Mouse (Mus musculus) testis, adult 2 months (tissue): ENCODE measurements around the gene 1700001K19Rik. TPM values are rescaled to one million over a fixed set of nuclear protein-coding genes. Genes with fewer than 3 reads are reported as not detected.
"Not testable (repeated sequence)": the region's sequence is repeated elsewhere in the genome, so short reads cannot be mapped to it uniquely, and the experiment has no call there.

Source experiments
- H3K27ac ChIP-seq: fragments of 200-500 bp; 2 replicates; pipeline ENCODE4 v1.5.1; 2012; ENCODE audit warnings: low read depth, low read length; ENCODE audit not compliant: control insufficient read depth, insufficient read depth
- H3K27me3 ChIP-seq: fragments of 200-500 bp; 2 replicates; pipeline ENCODE4 v1.6.1; 2012; ENCODE audit warnings: mild to moderate bottlenecking, low read length, moderate library complexity; ENCODE audit not compliant: control insufficient read depth, insufficient read depth
- H3K36me3 ChIP-seq: fragments of 200-500 bp; 2 replicates; pipeline ENCODE4 v1.6.1; 2012; ENCODE audit warnings: mild to moderate bottlenecking, low read length; ENCODE audit not compliant: control insufficient read depth, insufficient read depth
- H3K4me1 ChIP-seq: fragments of 200-500 bp; 2 replicates; pipeline ENCODE4 v1.6.1; 2012; ENCODE audit warnings: low read length; ENCODE audit not compliant: control insufficient read depth, insufficient read depth
- H3K4me3 ChIP-seq: fragments of 200-500 bp; 2 replicates; pipeline ENCODE4 v1.5.1; 2012; ENCODE audit warnings: low read depth, mild to moderate bottlenecking, low read length, moderate library complexity, mixed read lengths; ENCODE audit not compliant: control insufficient read depth
- CTCF ChIP-seq: fragments of 200-500 bp; IDR thresholded peaks from 2 replicates; pipeline ENCODE4 v1.5.1; 2012; ENCODE audit warnings: low read depth, mild to moderate bottlenecking, inconsistent platforms, low read length, moderate library complexity; ENCODE audit not compliant: control insufficient read depth, insufficient read depth, insufficient replicate concordance
- POLR2A ChIP-seq: fragments of 200-500 bp; IDR thresholded peaks from 2 replicates; pipeline ENCODE4 v1.6.1; 2012; ENCODE audit warnings: low read depth, mild to moderate bottlenecking, inconsistent platforms, low read length, moderate library complexity; ENCODE audit not compliant: control insufficient read depth
- polyA plus RNA-seq: library from polyadenylated mRNA; depleted of rRNA; stranded (reverse); fragments of >200 nt; gene quantifications from 2 replicates; pipeline ENCODE4 v1.2.3, GENCODE M21; 2012

1700001K19Rik gene
- polyA plus RNA-seq, 1 experiment = 752 TPM

DNA sequence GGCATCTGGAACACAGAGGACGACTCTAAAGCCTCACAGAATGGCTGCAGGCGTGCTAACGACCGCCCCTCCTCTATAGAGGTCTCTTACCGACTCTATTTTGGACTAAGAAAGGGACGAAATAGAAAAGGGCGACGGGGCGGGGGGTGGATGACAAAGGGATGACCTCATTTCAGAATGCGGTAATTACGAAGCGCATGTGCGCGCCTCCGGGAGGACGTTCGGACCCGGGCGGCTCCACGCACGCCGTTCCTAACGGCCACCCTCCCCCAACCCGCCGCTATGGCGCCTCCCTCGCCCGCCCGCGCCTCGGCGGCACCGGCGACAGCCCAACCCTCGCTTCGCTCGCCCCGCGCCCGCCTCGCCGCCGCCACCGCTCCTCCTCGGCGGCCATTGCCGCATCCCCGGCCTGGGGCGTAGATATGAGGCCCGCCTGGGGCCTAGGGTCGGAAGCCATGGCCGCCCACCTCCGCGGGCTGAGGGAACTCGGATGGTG, 13.3 kb upstream of the 1700001K19Rik start:
- TF ChIP-seq CTCF (no peak), POLR2A (no peak; the same call in 1 of the 2 replicates)
- peaks cover 9% of the 10 kb centered on the region for H3K36me3 ChIP-seq
- H3K27ac ChIP-seq = peak overlapping the region; percentile 99
- H3K4me1 ChIP-seq = peaks cover 5% of the 10 kb centered on the region
- H3K27me3 ChIP-seq = no peaks in the 10 kb centered on the region
- H3K4me3 ChIP-seq = peak overlapping the region; percentile 96

DNA sequence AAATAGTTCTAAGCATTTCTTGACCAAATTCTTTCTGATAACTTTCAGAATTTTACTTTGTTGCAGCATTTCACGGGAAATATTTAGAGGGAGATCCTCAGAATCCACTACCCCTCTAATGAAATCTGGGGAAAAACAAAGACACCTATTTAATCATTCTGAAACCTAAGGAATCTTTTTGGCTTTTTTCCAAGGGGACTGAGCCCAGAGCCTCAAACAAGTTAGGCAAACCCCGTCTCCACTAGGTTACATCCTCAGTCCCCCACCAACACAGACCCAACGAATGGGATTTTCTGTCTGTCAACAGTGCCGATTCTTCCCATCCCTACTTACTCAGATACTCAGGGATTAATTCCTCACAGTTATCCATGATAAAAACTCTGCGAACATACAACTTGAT, 11.0 kb upstream of the 1700001K19Rik start:
- not testable (repeated sequence) for H3K27me3 ChIP-seq, H3K36me3 ChIP-seq, H3K27ac ChIP-seq, H3K4me1 ChIP-seq
- H3K4me3 ChIP-seq = peak overlapping the region; percentile 60

DNA sequence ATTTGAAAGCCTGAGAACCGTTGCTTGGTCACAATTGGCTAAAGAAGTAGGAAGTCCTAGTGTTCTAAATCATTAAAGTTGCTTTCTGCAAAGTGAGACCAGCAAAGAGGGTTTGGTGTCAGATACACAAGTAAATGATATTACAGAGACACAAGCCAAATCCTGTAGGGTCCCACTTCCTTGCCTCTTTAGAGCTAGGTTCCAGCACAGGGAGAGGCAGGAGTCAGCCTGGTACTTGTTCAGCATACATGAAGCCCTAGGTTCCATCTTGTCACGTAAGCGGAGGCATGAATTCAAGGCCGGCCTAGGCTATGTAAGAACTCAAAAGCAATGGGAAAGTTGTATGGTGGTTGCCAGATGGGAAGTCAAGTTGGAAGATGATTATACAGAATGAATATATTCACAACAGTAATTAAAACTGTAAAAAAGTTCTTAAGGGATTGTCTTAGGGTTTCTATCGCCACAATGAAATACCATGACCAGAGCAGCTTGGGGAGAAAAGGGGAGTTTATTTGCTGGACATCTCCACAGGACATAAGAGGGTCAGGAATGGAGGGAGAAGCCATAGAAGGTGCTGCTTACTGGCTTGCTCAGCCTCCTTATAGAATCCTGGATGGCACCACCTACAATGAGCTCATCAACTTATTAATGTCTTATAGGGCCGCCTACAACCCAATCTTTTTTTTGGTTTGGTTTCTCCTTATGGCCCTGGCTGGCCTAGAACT, 7.7 kb upstream of the 1700001K19Rik start:
- no peak overlapping the region for H3K4me3 ChIP-seq
- H3K4me1 ChIP-seq = peaks cover 3% of the 10 kb centered on the region
- H3K36me3 ChIP-seq = peaks cover 10% of the 10 kb centered on the region
- TF ChIP-seq CTCF (no peak), POLR2A (no peak)
- H3K27ac ChIP-seq = no peak overlapping the region
- no peaks in the 10 kb centered on the region for H3K27me3 ChIP-seq

DNA sequence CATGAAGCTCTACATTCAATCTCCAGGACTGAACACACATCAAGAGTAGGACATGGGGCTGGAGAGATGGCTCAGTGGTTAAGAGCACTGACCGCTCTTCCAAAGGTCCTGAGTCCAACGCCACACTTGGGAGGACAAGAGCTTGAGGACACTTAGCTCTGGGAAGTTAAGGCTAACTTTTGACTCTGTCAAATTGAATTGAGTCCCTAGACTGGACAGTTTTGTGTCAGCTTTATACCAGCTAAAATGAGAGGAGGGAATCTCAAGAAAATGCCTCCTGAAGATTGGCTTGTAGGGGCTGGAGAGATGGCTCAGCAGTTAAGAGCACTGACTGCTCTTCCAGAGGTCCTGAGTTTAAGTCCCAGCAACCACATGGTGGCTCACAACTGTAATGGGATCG, 6.5 kb upstream of the 1700001K19Rik start:
- not testable (repeated sequence) for H3K4me1 ChIP-seq, H3K27me3 ChIP-seq, H3K27ac ChIP-seq, H3K36me3 ChIP-seq, H3K4me3 ChIP-seq

DNA sequence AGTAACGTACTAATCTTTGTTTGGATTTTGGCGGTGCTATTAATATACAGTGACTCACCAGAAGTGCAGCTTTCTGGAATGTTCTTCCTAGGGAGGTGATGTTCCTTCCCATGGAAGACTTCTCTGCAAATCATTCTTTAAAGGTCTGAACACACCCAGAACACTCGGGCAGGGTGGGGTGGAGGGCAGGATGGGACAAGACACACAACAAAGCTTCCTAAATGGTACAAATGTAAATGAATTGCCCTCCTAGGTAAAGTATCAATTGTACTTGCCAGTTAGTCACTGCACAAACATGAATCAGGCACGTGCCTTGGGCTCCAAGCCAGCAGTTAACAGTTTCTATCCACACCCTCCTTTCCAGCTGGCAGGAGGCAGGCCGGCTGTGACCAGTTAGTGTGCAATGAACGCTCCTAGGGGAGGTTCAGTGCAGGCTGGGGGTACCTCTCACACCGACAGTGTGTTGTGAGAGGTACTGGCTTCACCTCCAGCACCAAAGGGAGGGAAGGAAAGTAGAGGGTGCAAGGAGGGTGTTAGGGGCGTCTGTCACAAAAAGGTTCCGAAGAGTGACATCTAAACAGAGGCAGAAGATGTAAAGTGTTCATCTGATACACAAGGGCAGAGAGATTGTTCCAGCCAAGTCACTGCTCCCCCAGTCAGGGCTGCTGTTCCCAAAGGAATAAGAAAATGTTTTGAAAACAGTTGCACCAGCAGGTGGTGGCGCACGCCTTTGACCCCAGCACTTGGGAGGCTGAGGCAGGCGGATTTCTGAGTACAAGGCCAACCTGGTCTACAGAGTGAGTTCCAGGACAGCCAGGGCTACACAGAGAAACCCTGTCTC, 5.7 kb upstream of the 1700001K19Rik start:
- peaks cover 6% of the 10 kb centered on the region for H3K36me3 ChIP-seq
- TF ChIP-seq POLR2A (no peak), CTCF (no peak)
- no peaks in the 10 kb centered on the region for H3K27me3 ChIP-seq
- H3K4me3 ChIP-seq = no peak overlapping the region
- H3K27ac ChIP-seq = peak overlapping the region; percentile 27; the same call in 1 of the 2 replicates
- peaks cover 3% of the 10 kb centered on the region for H3K4me1 ChIP-seq

DNA sequence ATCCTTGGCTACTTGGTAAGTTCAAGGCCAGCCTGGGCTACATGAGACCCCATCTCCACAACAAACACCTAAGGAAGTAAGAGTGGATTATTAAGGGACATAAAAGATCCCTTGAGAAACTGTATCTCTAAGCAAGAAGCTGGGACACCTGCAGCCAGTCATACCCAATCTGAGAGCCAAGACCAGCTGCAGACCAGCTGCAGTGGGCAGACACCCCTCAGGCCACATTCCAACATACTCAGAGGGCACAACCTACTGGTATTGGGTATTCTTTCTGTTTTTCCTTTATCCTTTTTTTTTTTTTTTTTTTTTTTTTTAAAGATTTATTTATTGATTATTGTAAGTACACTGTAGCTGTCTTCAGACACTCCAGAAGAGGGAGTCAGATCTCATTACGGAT, 1.2 kb upstream of the 1700001K19Rik start:
- Histone ChIP-seq H3K4me3 (peak overlapping the region; percentile 86), H3K27me3 (no peaks in the 10 kb centered on the region), H3K27ac (0 out of 2 replicates have a peak overlapping the region, but pooled peaks have one; percentile 88), H3K36me3 (no peaks in the 10 kb centered on the region), H3K4me1 (peaks cover 3% of the 10 kb centered on the region)
- no peak for TF ChIP-seq CTCF
- no peak for TF ChIP-seq POLR2A

DNA sequence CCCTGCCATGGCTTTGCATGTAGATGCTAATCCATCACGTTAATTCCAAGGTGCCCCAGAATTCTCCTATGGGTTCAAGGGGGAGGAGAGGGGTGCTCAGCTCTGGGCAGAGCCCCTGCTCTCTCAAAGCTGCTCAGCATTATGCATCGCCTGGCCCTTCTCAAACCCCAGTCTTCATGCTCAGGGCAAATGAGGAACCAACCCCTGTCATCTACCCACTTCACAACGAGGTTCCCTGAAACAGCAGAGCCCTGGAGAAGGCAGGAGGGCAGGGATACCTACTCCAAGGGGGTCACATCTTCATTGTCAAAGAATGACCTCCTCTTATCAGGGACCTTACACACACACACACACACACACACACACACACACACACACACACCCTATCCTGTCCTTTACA, 541 bp downstream of the 1700001K19Rik start:
- TF ChIP-seq POLR2A (no peak), CTCF (no peak)
- Histone ChIP-seq H3K27ac (peak overlapping the region; percentile 88), H3K4me3 (peak overlapping the region; percentile 86), H3K4me1 (no peaks in the 10 kb centered on the region), H3K36me3 (no peaks in the 10 kb centered on the region), H3K27me3 (no peaks in the 10 kb centered on the region)
